Mouse (Mus musculus): ENCODE results near the gene Bmp10.

DNA sequence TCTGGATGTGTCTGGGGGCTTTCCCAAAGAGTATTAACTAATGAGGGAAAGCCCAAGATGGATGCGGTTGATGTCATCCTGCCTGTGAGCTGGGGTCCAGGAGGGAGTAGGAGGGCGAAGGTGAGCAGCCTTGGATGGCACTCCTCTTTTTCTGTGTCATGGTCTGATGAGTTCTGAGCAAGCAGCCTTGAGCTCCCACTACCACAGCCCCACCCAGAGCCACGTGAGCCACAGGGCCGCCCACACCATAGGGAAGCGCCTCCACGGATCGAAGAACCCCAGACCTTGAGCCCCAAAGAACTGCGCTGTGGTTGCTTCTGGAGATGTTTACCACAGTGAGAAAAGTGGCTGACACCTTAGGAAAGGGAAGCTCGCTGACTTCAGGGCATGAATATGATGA lies 34.0 kb upstream of the Bmp10 start:
- TF ChIP-seq CTCF (IDR thresholded peaks at IDR 0.05; ENCODE audit: borderline replicate concordance, extremely low read depth, insufficient read depth, insufficient read length) (no peak), POLR2A (IDR thresholded peaks at IDR 0.05; ENCODE audit: borderline replicate concordance, extremely low read depth, insufficient read depth, insufficient read length, poor library complexity, severe bottlenecking) (no peak)
